ENCODE assay signal across 14 mouse cellular contexts in genomic region chr9:63532966-63533711, GRCm38 (mm10).
DNase-seq lines count a peak whose midpoint lies in the region; ATAC-seq and TF ChIP-seq lines count a peak whose summit lies in the region.
"Had no signal": no experiment of that assay in that cellular context is flagged by ENCODE, and none has a peak within 500 bp of the region (broad histone marks: within the 10 kb centered on the region; RNA-seq: fewer than 3 reads in every experiment).

No protein-coding gene starts in this region.

- H3K27ac ChIP-seq in liver, adult 2 months (replicated peaks; ENCODE audit: insufficient read depth, low read depth, low read length), result peak overlapping the region; percentile 49
- H3K27ac ChIP-seq: embryonic facial prominence, embryonic 12.5 days; forebrain, embryonic 13.5 days; macrophage; neural tube, embryonic 13.5 days had no signal

- no peaks in the 10 kb centered on the region for H3K36me3 ChIP-seq in liver, adult 2 months (ENCODE audit: control insufficient read depth, insufficient read depth, low read length)
- H3K36me3 ChIP-seq: embryonic facial prominence, embryonic 12.5 days; neural tube, embryonic 13.5 days had no signal

- H3K79me2 ChIP-seq in liver, adult 2 months (ENCODE audit: control insufficient read depth, insufficient read depth, low read length), result no peaks in the 10 kb centered on the region

- H3K9ac ChIP-seq in liver, adult 2 months (ENCODE audit: low read depth, low read length), result no peak overlapping the region
- H3K9ac ChIP-seq: embryonic facial prominence, embryonic 12.5 days; forebrain, embryonic 13.5 days; neural tube, embryonic 13.5 days had no signal

- WGBS in liver, adult 2 months, result 15% methylated on average over 9 of the region's 9 CpGs

- no peak for ATAC-seq in cerebellum, adult (ENCODE audit: insufficient number of reproducible peaks, low FRiP score, low TSS enrichment)
- ATAC-seq: forebrain, embryonic 13.5 days had no signal

- peak; percentile 76 for TF ChIP-seq CTCF in liver, adult 2 months (IDR thresholded peaks at IDR 0.05; ENCODE audit: low read depth, low read length)

- DNase-seq in adrenal gland, adult 2 months, result peak; percentile 33
- no peak for DNase-seq in adrenal gland, postnatal 4 days (ENCODE audit: low spot score in 2 of 2)
- DNase-seq in liver, adult 2 months (ENCODE audit: extremely low read depth, low read depth, low spot score), result peak; percentile 93
- DNase-seq in liver, result no peak
- DNase-seq in adrenal gland, postnatal 36 days, result peak; percentile 8 to 28
- DNase-seq in kidney, postnatal 10 days, result peak; percentile 18
- DNase-seq in cerebellum, adult 9-11 months, result no peak
- DNase-seq: gastrocnemius, postnatal 36 days; right cerebral cortex, postnatal 4 days had no signal

- H3K4me3 ChIP-seq in liver, adult 2 months (ENCODE audit: insufficient read depth, low read depth, low read length), result no peak overlapping the region
- H3K4me3 ChIP-seq: embryonic facial prominence, embryonic 12.5 days; forebrain, embryonic 13.5 days; neural tube, embryonic 13.5 days had no signal

- TF ChIP-seq POLR2A in liver, adult 2 months (IDR thresholded peaks at IDR 0.05; ENCODE audit: extremely low read depth, insufficient read depth, low read length), result no peak

- H3K4me1 ChIP-seq in liver, adult 2 months (ENCODE audit: control insufficient read depth, insufficient read depth, low read length), result peaks cover 16% of the 10 kb centered on the region; the same call in 1 of the 2 replicates

- H3K27me3 ChIP-seq in liver, adult 2 months (ENCODE audit: control insufficient read depth, insufficient read depth, low read length), result no peaks in the 10 kb centered on the region
- H3K27me3 ChIP-seq: neural tube, embryonic 13.5 days had no signal

Comparison
In these comparisons a context has a peak if more than half of its experiments do, and no peak if none do; other contexts are left out.
1. DNase-seq: peak in adrenal gland, adult 2 months (single experiment), liver, adult 2 months (single experiment), adrenal gland, postnatal 36 days (2 of 2) and kidney, postnatal 10 days (single experiment); none in adrenal gland, postnatal 4 days (0 of 2), liver (single experiment) and cerebellum, adult 9-11 months (single experiment).